Mouse (Mus musculus) small intestine, adult 10 weeks (tissue): ENCODE data around the gene Catip. TPM values are rescaled to one million over a fixed set of nuclear protein-coding genes. Genes with fewer than 3 reads are reported as not detected.

ENCODE experiments used
- polyA plus RNA-seq: library from polyadenylated mRNA; stranded (reverse); fragments of 350-450 nt; fragmentation: Illumina TruSeq; extraction: RNeasy Lipid Tissue Mini Kit (QIAGEN cat#74804); gene quantifications from one replicate; pipeline ENCODE4 v1.2.3, GENCODE M21; 2014; ENCODE audit warnings: low replicate concordance

Catip gene
- polyA plus RNA-seq, result 0.22 TPM

DNA sequence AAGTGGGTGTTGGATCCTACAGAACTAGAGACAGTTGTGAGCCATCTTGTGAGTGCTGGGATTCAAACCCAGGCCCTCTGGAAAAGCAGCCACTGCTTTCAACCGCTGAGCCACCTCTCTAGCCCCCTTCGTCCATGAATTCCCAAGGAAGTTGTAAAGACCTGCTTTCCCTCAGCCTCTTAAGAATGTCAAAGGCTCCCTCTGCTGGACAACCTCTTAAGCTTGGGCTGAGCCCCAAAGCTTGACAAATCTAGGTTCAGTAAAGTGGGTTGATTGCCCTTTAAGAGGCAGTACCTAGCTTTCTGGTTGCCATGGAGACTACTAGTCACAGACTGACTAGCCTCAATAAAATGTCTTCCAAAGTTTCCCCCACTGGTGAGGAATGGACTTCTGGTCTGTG is at the start of gene Catip:
Gene Catip, plus strand, starts transcription at position 297 of the 400 bp plus-strand sequence.

DNA sequence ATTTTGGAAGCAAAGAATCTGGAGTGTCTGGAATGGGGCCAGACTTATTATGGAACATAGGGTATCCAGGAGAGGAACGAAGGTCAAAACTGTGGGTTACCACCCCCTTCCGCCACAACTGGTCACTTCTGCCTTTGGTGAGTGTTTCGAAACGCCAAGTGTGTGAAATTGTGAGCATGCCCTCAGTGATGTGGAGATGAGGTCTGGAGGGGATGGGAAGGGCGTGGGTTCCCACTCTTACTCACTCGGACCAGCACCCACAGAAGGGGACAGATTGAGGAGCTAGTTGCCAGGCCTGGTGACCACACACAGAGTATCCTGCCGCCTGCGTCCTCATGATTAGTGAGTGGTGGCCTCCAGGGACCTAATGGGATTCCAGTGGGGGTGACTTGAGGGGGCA is 13.1 kb downstream of the Catip start, which contains the start of gene Slc11a1:
Gene Slc11a1, plus strand, starts transcription at position 216 of the 400 bp plus-strand sequence.

DNA sequence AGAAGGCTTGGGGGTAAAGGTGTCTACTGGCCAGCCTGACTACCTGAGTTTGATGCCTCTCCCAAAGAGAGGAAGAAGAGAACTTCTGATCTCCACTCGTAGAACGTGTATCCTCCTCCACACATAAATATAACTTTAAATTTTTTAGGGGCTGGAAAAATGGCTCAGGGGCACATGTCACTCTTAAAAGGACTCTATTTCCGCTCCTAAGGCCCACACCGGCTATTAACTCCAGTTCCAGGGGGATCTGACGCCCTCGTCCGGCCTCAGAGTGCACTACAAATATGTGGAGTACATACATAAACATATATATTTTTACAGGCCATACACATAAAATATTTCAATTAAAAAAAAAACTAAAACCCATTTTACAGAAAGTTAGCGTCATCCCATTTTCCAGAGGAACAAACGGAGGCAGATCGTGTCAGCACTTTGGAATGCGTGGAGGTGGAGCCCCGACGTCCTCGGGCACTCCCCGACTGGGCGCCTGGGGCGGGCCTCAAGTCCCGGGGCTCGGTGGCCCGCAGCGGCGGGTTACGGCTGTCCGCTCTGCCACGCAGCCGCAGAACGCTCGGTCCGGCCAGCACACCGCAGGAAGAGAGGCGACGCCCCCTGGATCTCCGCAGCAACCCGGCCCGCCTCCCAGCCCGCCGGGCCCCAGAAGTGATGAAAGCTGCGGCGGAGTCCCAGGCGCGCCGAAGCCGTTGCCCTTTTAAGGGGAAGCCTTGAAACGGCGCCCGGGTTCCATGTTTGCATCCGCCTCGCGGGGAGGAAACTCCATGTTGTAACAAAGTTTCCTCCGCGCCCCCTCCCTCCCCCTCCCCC is 29.2 kb downstream of the Catip start, which contains the start of gene Ctdsp1:
Gene Ctdsp1, plus strand, starts transcription at position 586 of the 825 bp plus-strand sequence.

DNA sequence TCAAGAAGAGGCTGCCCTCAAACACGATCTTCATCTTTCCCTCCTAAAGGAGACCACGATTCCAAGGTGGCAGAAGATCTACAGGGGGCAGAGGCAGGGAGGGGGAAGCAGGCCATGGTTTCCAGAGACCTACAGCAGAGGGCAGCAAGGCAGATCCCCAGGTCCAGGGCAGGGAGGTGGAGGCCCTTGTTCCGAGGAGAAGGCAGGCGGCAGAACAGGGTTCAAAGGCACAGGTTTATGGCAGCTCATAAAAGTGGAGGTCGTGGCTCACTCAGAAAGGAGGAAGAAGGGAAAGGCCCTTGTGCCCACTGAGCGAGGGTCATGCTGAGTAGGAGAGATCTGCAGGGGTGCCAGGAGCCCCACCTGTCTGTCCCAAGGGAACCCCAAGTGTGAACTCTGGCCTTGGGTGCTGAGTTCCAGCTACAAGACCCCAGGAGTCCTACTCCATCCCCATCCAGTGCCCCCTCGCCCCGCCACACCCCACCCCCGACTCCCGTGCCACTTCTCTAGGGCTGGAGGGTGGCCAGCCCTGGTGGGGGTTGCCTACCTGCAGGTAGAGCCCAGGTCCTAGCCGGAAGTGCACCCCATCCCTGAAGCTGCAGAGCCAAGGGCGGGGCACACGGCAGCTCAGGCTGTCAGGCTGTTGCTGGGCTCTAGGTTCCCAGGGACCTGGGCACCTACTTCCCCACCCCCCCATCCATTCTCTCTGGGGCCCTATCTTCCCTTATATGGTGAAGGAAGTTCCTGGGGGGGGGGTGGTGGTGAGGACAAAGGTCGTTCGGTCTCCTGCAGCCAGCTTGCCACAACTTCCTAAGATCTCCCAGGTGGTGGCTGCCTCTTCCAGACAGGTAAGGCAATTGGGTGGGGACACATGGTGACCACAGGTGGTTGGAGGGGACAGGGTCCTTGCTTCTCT is 46.9 kb downstream of the Catip start, which contains the start of gene Vil1:
Gene Vil1, plus strand, starts transcription at position 788 of the 916 bp plus-strand sequence.

Other genes with a start within 250 kb of the Catip start
- gene Tns1, start 237.7 kb upstream of the Catip start, polyA plus RNA-seq, result 4.3 TPM
- gene Rufy4, start 236.6 kb upstream of the Catip start, polyA plus RNA-seq, result not detected
- 0.41 TPM for gene Cxcr2, start 208.1 kb upstream of the Catip start, polyA plus RNA-seq
- not detected for gene Cxcr1, start 167.5 kb upstream of the Catip start, polyA plus RNA-seq
- gene Arpc2, start 126.0 kb upstream of the Catip start, polyA plus RNA-seq, result 782 TPM
- not detected for gene Gpbar1, start 83.6 kb upstream of the Catip start, polyA plus RNA-seq
- 1.4 TPM for gene Aamp, start 77.4 kb upstream of the Catip start, polyA plus RNA-seq
- gene Pnkd, start 77.2 kb upstream of the Catip start, polyA plus RNA-seq, result 2.5 TPM
- gene Tmbim1, start 56.5 kb upstream of the Catip start, polyA plus RNA-seq, result 54.5 TPM
- 1.8 TPM for gene Slc11a1, start 13.1 kb downstream of the Catip start, polyA plus RNA-seq
- gene Ctdsp1, start 29.4 kb downstream of the Catip start, polyA plus RNA-seq, result 8.2 TPM
- gene Vil1, start 47.3 kb downstream of the Catip start, polyA plus RNA-seq, result 353 TPM
- gene Cnot9, start 143.9 kb downstream of the Catip start, polyA plus RNA-seq, result 42.1 TPM
- gene Plcd4, start 180.8 kb downstream of the Catip start, polyA plus RNA-seq, result not detected
- gene Usp37, start 182.2 kb downstream of the Catip start, polyA plus RNA-seq, result 15.0 TPM
- gene Zfp142, start 226.1 kb downstream of the Catip start, polyA plus RNA-seq, result 4.3 TPM
- 2.8 TPM for gene Bcs1l, start 226.2 kb downstream of the Catip start, polyA plus RNA-seq
- 4.5 TPM for gene Rnf25, start 239.3 kb downstream of the Catip start, polyA plus RNA-seq
- gene Stk36, start 239.3 kb downstream of the Catip start, polyA plus RNA-seq, result not detected